Mouse (Mus musculus) myocyte (in vitro differentiated cells): ENCODE data around the gene Numa1. TPM values are rescaled to one million over a fixed set of nuclear protein-coding genes. Genes with fewer than 3 reads are reported as not detected.

Experiments
- H3K27me3 ChIP-seq: one replicate; pipeline ENCODE4 v1.6.1; 2011; ENCODE audit not compliant: control insufficient read depth, insufficient read depth, insufficient read length
- H3K36me3 ChIP-seq: one replicate; pipeline ENCODE4 v1.6.1; 2011; ENCODE audit not compliant: control insufficient read depth, insufficient read depth
- H3K4me2 ChIP-seq: one replicate; pipeline ENCODE4 v1.6.1; 2011; ENCODE audit warnings: low read depth, control low read depth
- H3K4me3 ChIP-seq: one replicate; pipeline ENCODE4 v1.5.1; 2011; ENCODE audit warnings: mild to moderate bottlenecking, control low read depth, moderate library complexity
- H3K79me2 ChIP-seq: one replicate; pipeline ENCODE4 v1.6.1; 2011; ENCODE audit not compliant: control insufficient read depth, insufficient read depth
- H3ac ChIP-seq: one replicate; pipeline ENCODE4 v1.6.1; 2011; ENCODE audit not compliant: control insufficient read depth, insufficient read length
- CEBPB ChIP-seq: IDR thresholded peaks from 2 replicates; pipeline ENCODE4 v1.6.1; 2011; ENCODE audit warnings: mild to moderate bottlenecking, moderate library complexity; ENCODE audit not compliant: poor library complexity, insufficient read depth, severe bottlenecking
- E2F4 ChIP-seq: IDR thresholded peaks from one replicate; pipeline ENCODE4 v1.6.1; 2011; ENCODE audit warnings: mild to moderate bottlenecking, control low read depth, moderate library complexity; ENCODE audit not compliant: insufficient read depth
- MAX ChIP-seq: IDR thresholded peaks from one replicate; pipeline ENCODE4 v1.6.1; 2011; ENCODE audit warnings: low read depth, mild to moderate bottlenecking, control low read depth
- MYOD1 ChIP-seq, 3 experiments: IDR thresholded peaks; one replicate each; pipeline ENCODE4 v1.6.1; 2011; ENCODE audit warnings: control low read depth in 2 of 3, low read depth in 2 of 3, mild to moderate bottlenecking in 2 of 3, moderate library complexity in 1 of 3; ENCODE audit not compliant: insufficient read length in 2 of 3, control insufficient read depth in 1 of 3
- MYOG ChIP-seq, 3 experiments: IDR thresholded peaks; one replicate each; pipeline ENCODE4 v1.6.1; 2011; ENCODE audit warnings: control low read depth in 2 of 3, low read depth in 2 of 3, mild to moderate bottlenecking in 2 of 3; ENCODE audit not compliant: insufficient read length in 2 of 3, control insufficient read depth in 1 of 3, insufficient read depth in 1 of 3
- POLR2A ChIP-seq: IDR thresholded peaks from one replicate; pipeline ENCODE4 v1.6.1; 2011; ENCODE audit warnings: low read depth, mild to moderate bottlenecking, control low read depth, moderate library complexity; ENCODE audit not compliant: insufficient read length
- POLR2AphosphoS2 ChIP-seq: IDR thresholded peaks from one replicate; pipeline ENCODE4 v1.6.1; 2011; ENCODE audit warnings: low read depth, control low read depth; ENCODE audit not compliant: insufficient read length
- REST ChIP-seq: IDR thresholded peaks from one replicate; pipeline ENCODE4 v1.6.1; 2011; ENCODE audit warnings: mild to moderate bottlenecking, control low read depth, moderate library complexity; ENCODE audit not compliant: insufficient read depth, insufficient read length
- SRF ChIP-seq: IDR thresholded peaks from one replicate; pipeline ENCODE4 v1.6.1; 2011; ENCODE audit warnings: low read depth; ENCODE audit not compliant: control insufficient read depth, insufficient read length
- TCF12 ChIP-seq: IDR thresholded peaks from one replicate; pipeline ENCODE4 v1.6.1; 2011; ENCODE audit warnings: mild to moderate bottlenecking, control low read depth; ENCODE audit not compliant: poor library complexity, insufficient read depth, severe bottlenecking
- TCF3 ChIP-seq: IDR thresholded peaks from one replicate; pipeline ENCODE4 v1.6.1; 2011; ENCODE audit warnings: low read depth, control low read depth; ENCODE audit not compliant: insufficient read length
- USF1 ChIP-seq: IDR thresholded peaks from one replicate; pipeline ENCODE4 v1.6.1; 2011; ENCODE audit warnings: low read depth, mild to moderate bottlenecking, control low read depth, moderate library complexity
- polyA plus RNA-seq: library from polyadenylated mRNA; unstranded; fragments of >200 nt; fragmentation: generic; extraction: Trizol; gene quantifications from one replicate; pipeline ENCODE4 v1.2.1, GENCODE M21; 2012; ENCODE audit warnings: missing spikeins

Gene Numa1
- polyA plus RNA-seq, 1 experiment: 60.3 TPM

- Histone ChIP-seq H3K4me2 (peak overlapping the region; percentile 78), H3ac (peak overlapping the region; percentile 28), H3K27me3 (no peaks in the 10 kb centered on the region), H3K4me3 (peak overlapping the region; percentile 79), H3K79me2 (peaks cover 72% of the 10 kb centered on the region), H3K36me3 (no peaks in the 10 kb centered on the region)
- no peak for TF ChIP-seq SRF
- TF ChIP-seq MYOG (IDR thresholded peaks at IDR 0.05; ENCODE audit: control insufficient read depth in 1 of 3, insufficient read depth in 1 of 3, insufficient read length in 2 of 3, low read depth in 2 of 3): peak in 1 of 3 experiments; percentile 39
- TF ChIP-seq TCF3: no peak
- no peak for TF ChIP-seq REST
- TF ChIP-seq POLR2A: peak; percentile 82
- TF ChIP-seq POLR2AphosphoS2: peak; percentile 86
- TF ChIP-seq CEBPB: no peak
- TF ChIP-seq MAX: no peak
- TF ChIP-seq MYOD1 (IDR thresholded peaks at IDR 0.05; ENCODE audit: control insufficient read depth in 1 of 3, insufficient read length in 2 of 3, low read depth in 2 of 3): peak in 1 of 3 experiments; percentile 13
- no peak for TF ChIP-seq TCF12
- no peak for TF ChIP-seq USF1
- TF ChIP-seq E2F4: no peak
These were observed 36.0 kb downstream of the Numa1 start for GRCm38 (mm10) chr7:101969694-101970428.

- H3K79me2 ChIP-seq: peaks cover 74% of the 10 kb centered on the region
- TF ChIP-seq USF1 (no peak), TCF3 (no peak), MYOD1 (IDR thresholded peaks at IDR 0.05; ENCODE audit: control insufficient read depth in 1 of 3, insufficient read length in 2 of 3, low read depth in 2 of 3) (no peak), POLR2AphosphoS2 (no peak)
These were observed 36.5 kb downstream of the Numa1 start for GRCm38 (mm10) chr7:101970429-101970775.

GRCm38 (mm10) chr7:101970821-101971461 lies 37.0 kb downstream of the Numa1 start:
- peak overlapping the region; percentile 94 for H3K4me2 ChIP-seq
- H3K79me2 ChIP-seq: peaks cover 80% of the 10 kb centered on the region
- H3K36me3 ChIP-seq: no peaks in the 10 kb centered on the region
- no peaks in the 10 kb centered on the region for H3K27me3 ChIP-seq
- peak overlapping the region; percentile 28 for H3ac ChIP-seq
- peak overlapping the region; percentile 79 for H3K4me3 ChIP-seq
- no peak for TF ChIP-seq CEBPB
- TF ChIP-seq POLR2A: peak; percentile 41

More at GRCm38 (mm10) chr7:101970429-101970775, 36.5 kb downstream of the Numa1 start:
- Histone ChIP-seq H3K36me3 (no peaks in the 10 kb centered on the region), H3ac (peak overlapping the region; percentile 28), H3K4me2 (peak overlapping the region; percentile 94), H3K4me3 (peak overlapping the region; percentile 79), H3K27me3 (no peaks in the 10 kb centered on the region)

GRCm38 (mm10) chr7:101971721-101972120 lies 37.8 kb downstream of the Numa1 start:
- peak overlapping the region; percentile 79 for H3K4me3 ChIP-seq
- no peaks in the 10 kb centered on the region for H3K27me3 ChIP-seq
- TF ChIP-seq TCF3: no peak
- TF ChIP-seq MYOD1 (IDR thresholded peaks at IDR 0.05; ENCODE audit: control insufficient read depth in 1 of 3, insufficient read length in 2 of 3, low read depth in 2 of 3): no peak
- no peak for TF ChIP-seq E2F4
- no peak for TF ChIP-seq TCF12
- no peak for TF ChIP-seq SRF
- no peak for TF ChIP-seq POLR2AphosphoS2
- no peak for TF ChIP-seq CEBPB
- TF ChIP-seq REST: no peak
- no peak for TF ChIP-seq MAX
- no peak for TF ChIP-seq USF1
- TF ChIP-seq POLR2A: no peak
- TF ChIP-seq MYOG (IDR thresholded peaks at IDR 0.05; ENCODE audit: control insufficient read depth in 1 of 3, insufficient read depth in 1 of 3, insufficient read length in 2 of 3, low read depth in 2 of 3): no peak
- peaks cover 84% of the 10 kb centered on the region for H3K79me2 ChIP-seq
- no peak overlapping the region for H3ac ChIP-seq
- no peaks in the 10 kb centered on the region for H3K36me3 ChIP-seq
- H3K4me2 ChIP-seq: peak overlapping the region; percentile 94

GRCm38 (mm10) chr7:101973730-101974129 lies 39.8 kb downstream of the Numa1 start:
- Histone ChIP-seq H3K27me3 (no peaks in the 10 kb centered on the region), H3K4me3 (no peak overlapping the region), H3K79me2 (peaks cover 70% of the 10 kb centered on the region), H3K4me2 (peak overlapping the region; percentile 71), H3ac (no peak overlapping the region), H3K36me3 (no peaks in the 10 kb centered on the region)
- TF ChIP-seq TCF3 (no peak), MYOD1 (IDR thresholded peaks at IDR 0.05; ENCODE audit: control insufficient read depth in 1 of 3, insufficient read length in 2 of 3, low read depth in 2 of 3) (peak in 1 of 3 experiments; percentile 5), E2F4 (no peak)
